Mouse (Mus musculus) stomach, postnatal 0 days (tissue): ENCODE data around the gene Gpatch4. TPM values are rescaled to one million over a fixed set of nuclear protein-coding genes. Genes with fewer than 3 reads are reported as not detected.

Experiments used
- ATAC-seq: fragments of 200-750 bp; cut with Nextera tagmentation; 2 replicates; pipeline ENCODE4 v1.8.0; 2017; ENCODE audit not compliant: low FRiP score, low TSS enrichment
- DNase-seq: peaks from one replicate; pipeline ENCODE4 v3.0.0-alpha.2; 2016; ENCODE audit warnings: low spot score
- H3K27ac ChIP-seq: fragments of 300-500 bp; sonication (generic); replicated peaks from 2 replicates; pipeline ENCODE4 v1.5.1; 2014; ENCODE audit warnings: mild to moderate bottlenecking, control low read depth
- H3K27me3 ChIP-seq: fragments of 300-500 bp; sonication (generic); 2 replicates; pipeline ENCODE4 v1.6.1; 2014; ENCODE audit warnings: low read length; ENCODE audit not compliant: control insufficient read depth, insufficient read depth
- H3K36me3 ChIP-seq: fragments of 300-500 bp; sonication (generic); 2 replicates; pipeline ENCODE4 v1.6.1; 2014; ENCODE audit warnings: low read length, mixed read lengths; ENCODE audit not compliant: control insufficient read depth, insufficient read depth
- H3K4me1 ChIP-seq: fragments of 300-500 bp; sonication (generic); replicated peaks from 2 replicates; pipeline ENCODE4 v1.6.1; 2014; ENCODE audit warnings: antibody characterized with exemption; ENCODE audit not compliant: control insufficient read depth, insufficient read depth
- H3K4me2 ChIP-seq: fragments of 300-500 bp; sonication (generic); replicated peaks from 2 replicates; pipeline ENCODE4 v1.6.1; 2014; ENCODE audit warnings: low read depth, mild to moderate bottlenecking, control low read depth, moderate library complexity
- H3K4me3 ChIP-seq: fragments of 300-500 bp; sonication (generic); 2 replicates; pipeline ENCODE4 v1.5.1; 2014; ENCODE audit warnings: low read depth, low read length, control low read depth
- H3K9ac ChIP-seq: fragments of 300-500 bp; sonication (generic); 2 replicates; pipeline ENCODE4 v1.6.1; 2014; ENCODE audit warnings: mild to moderate bottlenecking, low read length, control low read depth, mixed read lengths
- H3K9me3 ChIP-seq: fragments of 300-500 bp; sonication (generic); 2 replicates; pipeline ENCODE4 v1.6.1; 2016; ENCODE audit warnings: low read length; ENCODE audit not compliant: control insufficient read depth
- CTCF ChIP-seq: IDR thresholded peaks from 2 replicates; pipeline ENCODE4 v1.5.1; 2016; ENCODE audit warnings: antibody characterized with exemption, low read depth, mild to moderate bottlenecking, moderate library complexity
- EP300 ChIP-seq: optimal IDR thresholded peaks from 2 replicates; pipeline ENCODE3; 2016; ENCODE audit warnings: antibody characterized with exemption
- WGBS: fragments of 180-500 bp; shearing (Covaris S2); extraction: QIAGEN DNeasy Blood & Tissue Kit; methylation state at CpG from one replicate; pipeline ENCODE4 v1.1.7; 2014; 5-methylcytosine and 5-hydroxymethylcytosine counted together
- polyA plus RNA-seq: library from polyadenylated mRNA; unstranded; fragments of >200 nt; fragmentation: Nextera tagmentation; extraction: Ambion mirVana; gene quantifications from 2 replicates; pipeline ENCODE4 v1.2.1, GENCODE M21; 2015

The Gpatch4 gene
- polyA plus RNA-seq, 1 experiment from 2014 or later, result 19.2 TPM

DNA sequence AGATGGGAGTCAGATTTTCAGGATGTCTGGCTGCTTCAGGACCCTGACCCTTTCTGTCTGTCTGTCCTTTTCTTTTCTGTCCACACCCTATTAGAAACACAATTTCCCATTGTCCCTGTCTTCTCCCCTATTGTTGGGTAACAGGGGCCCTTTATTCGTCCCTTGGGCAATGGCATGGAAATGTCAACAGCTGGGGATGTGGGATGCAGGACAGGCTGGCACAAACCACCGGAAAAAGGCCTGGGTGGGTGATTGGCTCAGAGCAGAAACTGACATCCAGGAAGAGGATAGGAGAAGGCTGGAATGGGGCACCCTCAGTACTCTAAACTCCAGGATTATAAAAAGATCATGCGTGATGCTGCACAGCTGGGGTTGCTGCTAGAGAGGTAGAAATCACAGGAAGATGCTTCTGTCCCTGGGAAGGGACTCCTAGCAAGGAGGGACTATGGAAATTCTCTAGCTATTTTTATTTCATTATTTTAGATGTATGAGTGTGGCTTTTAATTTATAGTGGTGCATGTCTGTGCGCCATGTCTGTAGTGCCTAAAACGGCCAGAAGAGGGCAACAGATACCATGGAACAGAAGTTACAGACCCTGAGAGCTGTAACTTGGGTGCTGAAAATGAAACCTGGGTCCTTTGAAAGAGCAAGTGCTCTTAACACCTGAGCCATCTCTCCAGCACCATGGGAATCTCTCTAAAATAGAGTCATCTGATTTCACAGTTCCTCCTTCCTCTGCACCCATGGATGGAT, 15.3 kb upstream of the Gpatch4 start, which contains the start of gene Hapln2:
Hapln2 (minus strand) TSS at position 150 of the 753 bp plus-strand sequence.
- Histone ChIP-seq H3K9me3 (no peaks in the 10 kb centered on the region), H3K4me3 (no peak within 1 kb of the TSS), H3K9ac (no peak within 1 kb of the TSS), H3K36me3 (no peaks in the 10 kb centered on the region), H3K4me2 (no peak within 1 kb of the TSS), H3K27me3 (peaks cover 14% of the 10 kb centered on the region; the same call in 1 of the 2 replicates), H3K4me1 (no peaks in the 10 kb centered on the region), H3K27ac (no peak within 1 kb of the TSS)
- DNase-seq (peak; percentile 30), ATAC-seq (no peak)
- TF ChIP-seq EP300, result no peak
- TF ChIP-seq CTCF, result peak; percentile 70
- 54% methylated on average over 5 of the region's 5 CpGs for WGBS

GRCm38 (mm10) chr3:88030608-88031395, 12.1 kb upstream of the Gpatch4 start:
- Histone ChIP-seq H3K27ac (no peak overlapping the region), H3K36me3 (no peaks in the 10 kb centered on the region), H3K4me2 (no peak overlapping the region), H3K9me3 (no peaks in the 10 kb centered on the region), H3K4me1 (no peaks in the 10 kb centered on the region), H3K27me3 (no peaks in the 10 kb centered on the region; the same call in 1 of the 2 replicates), H3K4me3 (no peak overlapping the region), H3K9ac (no peak overlapping the region)
- WGBS, result 11% methylated on average over 19 of the region's 19 CpGs
- no peak for TF ChIP-seq CTCF
- no peak for TF ChIP-seq EP300
- DNase-seq, result peak; percentile 82
- peak; percentile 74; the same call in 1 of the 2 replicates for ATAC-seq

GRCm38 (mm10) chr3:88033506-88033905, 9.4 kb upstream of the Gpatch4 start:
- TF ChIP-seq CTCF, result no peak
- no peak for TF ChIP-seq EP300
- no peaks in the 10 kb centered on the region for H3K9me3 ChIP-seq
- no peak for ATAC-seq
- no peak overlapping the region for H3K4me2 ChIP-seq
- no peaks in the 10 kb centered on the region for H3K36me3 ChIP-seq
- H3K4me1 ChIP-seq, result no peaks in the 10 kb centered on the region
- no peak for DNase-seq
- H3K27ac ChIP-seq, result no peak overlapping the region
- H3K27me3 ChIP-seq, result no peaks in the 10 kb centered on the region
- H3K4me3 ChIP-seq, result no peak overlapping the region
- WGBS, result 40% methylated on average over 5 of the region's 5 CpGs
- H3K9ac ChIP-seq, result no peak overlapping the region

- TF ChIP-seq CTCF, result no peak
- TF ChIP-seq EP300, result no peak
- 66% methylated on average over 1 of the region's 1 CpGs for WGBS
Measured at GRCm38 (mm10) chr3:88035561-88036293, 7.2 kb upstream of the Gpatch4 start.

DNA sequence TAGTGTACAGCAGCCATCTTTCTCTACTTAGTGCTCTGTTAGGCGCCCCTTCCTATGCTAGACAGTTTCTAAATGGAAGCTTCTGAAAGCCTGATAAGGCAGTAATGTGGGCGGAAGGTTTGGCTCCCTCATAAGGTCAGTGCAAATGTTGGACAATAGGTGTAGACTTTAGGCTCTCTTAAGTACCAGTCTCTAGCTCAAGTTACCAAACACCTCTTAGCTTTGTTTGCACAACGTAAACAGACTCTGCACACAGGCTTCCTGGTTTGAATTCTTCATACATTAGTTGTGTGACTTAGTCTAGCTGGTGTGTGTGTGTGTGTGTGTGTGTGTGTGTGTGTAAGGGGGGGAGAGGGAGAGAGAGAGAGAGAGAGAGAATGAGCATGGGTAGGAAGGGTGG, 6.6 kb downstream of the Gpatch4 start:
- TF ChIP-seq CTCF (peak; percentile 23), EP300 (no peak)
- Histone ChIP-seq H3K27me3 (no peaks in the 10 kb centered on the region), H3K4me2 (no peak overlapping the region), H3K4me3 (no peak overlapping the region), H3K36me3 (no peaks in the 10 kb centered on the region; the same call in 1 of the 2 replicates), H3K9ac (no peak overlapping the region), H3K27ac (peak overlapping the region; percentile 59), H3K9me3 (no peaks in the 10 kb centered on the region), H3K4me1 (no peaks in the 10 kb centered on the region)
- peak; percentile 53 for DNase-seq
- WGBS, result 43% methylated on average over 3 of the region's 3 CpGs
- peak; percentile 97 for ATAC-seq

More at GRCm38 (mm10) chr3:88035561-88036293, 7.2 kb upstream of the Gpatch4 start:
- ATAC-seq (peak; percentile 61), DNase-seq (no peak)
- no peak overlapping the region for H3K27ac ChIP-seq
- no peak overlapping the region for H3K4me3 ChIP-seq
- no peaks in the 10 kb centered on the region for H3K27me3 ChIP-seq
- H3K4me2 ChIP-seq, result no peak overlapping the region
- H3K4me1 ChIP-seq, result no peaks in the 10 kb centered on the region
- H3K36me3 ChIP-seq, result no peaks in the 10 kb centered on the region
- H3K9me3 ChIP-seq, result no peaks in the 10 kb centered on the region
- no peak overlapping the region for H3K9ac ChIP-seq
